Mouse (Mus musculus) heart, adult 2 months (tissue): ENCODE results near the gene Gm10719. TPM values are rescaled to one million over a fixed set of nuclear protein-coding genes. Genes with fewer than 3 reads are reported as not detected.
"Not testable (repeated sequence)": the region's sequence is repeated elsewhere in the genome, so short reads cannot be mapped to it uniquely, and the experiment has no call there.

Experiments
- DNase-seq, 2 experiments: peaks; one replicate each; pipeline ENCODE4 v3.0.0; 2021
- H3K27ac ChIP-seq: fragments of 200-600 bp; 2 replicates; pipeline ENCODE4 v1.8.1; 2022
- H3K27me3 ChIP-seq: fragments of 200-500 bp; 2 replicates; pipeline ENCODE4 v1.6.1; 2012; ENCODE audit warnings: mild to moderate bottlenecking, low read length, inconsistent platforms, mixed read lengths; ENCODE audit not compliant: control insufficient read depth, insufficient read depth
- H3K36me3 ChIP-seq: fragments of 200-500 bp; 2 replicates; pipeline ENCODE4 v1.6.1; 2012; ENCODE audit warnings: low read length, inconsistent platforms; ENCODE audit not compliant: control insufficient read depth, insufficient read depth
- H3K4me1 ChIP-seq: fragments of 200-500 bp; 2 replicates; pipeline ENCODE4 v1.6.1; 2011; ENCODE audit warnings: low read length; ENCODE audit not compliant: control insufficient read depth, insufficient read depth
- H3K4me3 ChIP-seq: fragments of 200-600 bp; 2 replicates; pipeline ENCODE4 v1.8.1; 2022
- H3K79me2 ChIP-seq: fragments of 200-500 bp; replicated peaks from 2 replicates; pipeline ENCODE4 v1.6.1; 2012; ENCODE audit warnings: mild to moderate bottlenecking, inconsistent platforms, low read length, moderate library complexity, mixed read lengths; ENCODE audit not compliant: control insufficient read depth, insufficient read depth
- H3K9ac ChIP-seq: fragments of 200-500 bp; 2 replicates; pipeline ENCODE4 v1.6.1; 2012; ENCODE audit warnings: low read depth, mild to moderate bottlenecking, control low read depth, inconsistent platforms, low read length, mixed read lengths
- WGBS: fragments of 180-500 bp; shearing (Covaris S2); methylation state at CpG from one replicate; pipeline ENCODE4 v1.1.7; 2018; 5-methylcytosine and 5-hydroxymethylcytosine counted together
- intact Hi-C: fragments of 180-260 bp; cut with DNase I; formaldehyde crosslinking; loops from one replicate; pipeline ENCODE4 v1.15.1; 2025
- polyA plus RNA-seq: library from polyadenylated mRNA; depleted of rRNA; stranded (reverse); fragments of >200 nt; gene quantifications from 2 replicates; pipeline ENCODE4 v1.2.3, GENCODE M21; 2012
- total RNA-seq, 2 experiments: library from RNA; stranded (reverse); gene quantifications; 2 replicates each; pipeline ENCODE4 v1.2.3; 2021

Gm10719 gene
- total and polyA plus RNA-seq, 3 experiments: not detected

DNA sequence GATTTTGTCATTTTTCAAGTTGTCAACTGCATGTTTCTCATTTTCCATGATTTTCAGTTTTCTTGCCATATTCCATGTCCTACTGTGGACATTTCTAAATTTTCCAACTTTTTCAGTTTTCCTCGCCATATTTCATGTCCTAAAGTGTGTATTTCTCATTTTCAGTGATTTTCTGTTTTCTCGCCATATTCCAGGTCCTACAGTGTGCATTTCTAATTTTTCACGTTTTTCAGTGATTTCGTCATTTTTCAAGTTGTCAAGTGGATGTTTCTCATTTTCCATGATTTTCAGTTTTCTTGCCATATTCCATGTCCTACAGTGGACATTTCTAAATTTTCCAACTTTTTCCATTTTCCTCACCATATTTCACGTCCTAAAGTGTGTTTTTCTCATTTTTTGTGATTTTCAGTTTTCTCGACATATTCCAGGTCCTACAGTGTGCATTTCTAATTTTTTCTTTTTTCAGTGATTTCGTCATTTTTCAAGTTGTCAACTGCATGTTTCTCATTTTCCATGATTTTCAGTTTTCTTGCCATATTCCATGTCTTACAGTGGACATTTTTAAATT lies 5.1 kb upstream of the Gm10719 start:
- H3K27ac ChIP-seq, intact Hi-C loops, DNase-seq, H3K4me1 ChIP-seq, H3K9ac ChIP-seq, H3K4me3 ChIP-seq, H3K27me3 ChIP-seq, H3K36me3 ChIP-seq, H3K79me2 ChIP-seq: not testable (repeated sequence)
- 82% methylated on average over 3 of the region's 7 CpGs for WGBS

DNA sequence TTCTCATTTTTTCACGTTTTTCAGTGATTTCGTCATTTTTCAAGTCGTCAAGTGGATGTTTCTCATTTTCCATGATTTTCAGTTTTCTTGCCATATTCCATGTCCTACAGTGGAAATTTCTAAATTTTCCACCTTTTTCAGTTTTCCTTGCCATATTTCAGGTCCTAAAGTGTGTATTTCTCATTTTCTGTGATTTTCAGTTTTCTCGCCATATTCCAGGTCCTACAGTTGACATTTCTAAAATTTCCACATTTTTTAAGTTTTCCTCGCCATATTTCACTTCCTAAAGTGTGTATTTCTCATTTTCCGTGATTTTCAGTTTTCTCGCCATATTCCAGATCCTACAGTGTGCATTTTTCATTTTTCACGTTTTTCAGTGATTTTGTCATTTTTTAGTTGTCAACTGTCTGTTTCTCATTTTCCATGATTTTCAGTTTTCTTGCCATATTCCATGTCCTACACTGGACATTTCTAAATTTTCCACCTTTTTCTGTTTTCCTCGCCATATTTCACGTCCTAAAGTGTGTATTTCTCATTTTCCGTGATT lies 4.4 kb upstream of the Gm10719 start, which contains the start of gene Gm10721:
Gene Gm10721 (plus strand): TSS at position 408 of the 547 bp plus-strand sequence.
- intact Hi-C loops, H3K27me3 ChIP-seq, H3K4me3 ChIP-seq, H3K79me2 ChIP-seq, H3K27ac ChIP-seq, H3K36me3 ChIP-seq, H3K9ac ChIP-seq, H3K4me1 ChIP-seq, DNase-seq: not testable (repeated sequence)
- WGBS: no CpG with 5 or more reads among the region's 11 CpGs

DNA sequence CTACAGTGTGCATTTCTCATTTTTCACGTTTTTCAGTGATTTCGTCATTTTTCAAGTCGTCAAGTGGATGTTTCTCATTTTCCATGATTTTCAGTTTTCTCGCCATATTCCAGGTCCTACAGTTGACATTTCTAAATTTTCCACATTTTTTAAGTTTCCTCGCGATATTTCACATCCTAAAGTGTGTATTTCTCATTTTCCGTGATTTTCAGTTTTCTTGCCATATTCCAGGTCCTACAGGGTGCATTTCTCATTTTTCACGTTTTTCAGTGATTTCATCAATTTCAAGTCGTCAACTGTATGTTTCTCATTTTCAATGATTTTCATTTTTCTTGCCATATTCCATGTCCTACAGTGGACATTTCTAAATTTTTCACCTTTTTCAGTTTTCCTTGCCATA lies 1.9 kb upstream of the Gm10719 start, which contains the start of gene Gm10720:
Gene Gm10720 (plus strand): TSS at position 301 of the 400 bp plus-strand sequence.
- H3K9ac ChIP-seq, H3K27me3 ChIP-seq, H3K79me2 ChIP-seq, intact Hi-C loops, DNase-seq, H3K36me3 ChIP-seq, H3K4me1 ChIP-seq, H3K27ac ChIP-seq, H3K4me3 ChIP-seq: not testable (repeated sequence)
- 63% methylated on average over 5 of the region's 9 CpGs for WGBS

DNA sequence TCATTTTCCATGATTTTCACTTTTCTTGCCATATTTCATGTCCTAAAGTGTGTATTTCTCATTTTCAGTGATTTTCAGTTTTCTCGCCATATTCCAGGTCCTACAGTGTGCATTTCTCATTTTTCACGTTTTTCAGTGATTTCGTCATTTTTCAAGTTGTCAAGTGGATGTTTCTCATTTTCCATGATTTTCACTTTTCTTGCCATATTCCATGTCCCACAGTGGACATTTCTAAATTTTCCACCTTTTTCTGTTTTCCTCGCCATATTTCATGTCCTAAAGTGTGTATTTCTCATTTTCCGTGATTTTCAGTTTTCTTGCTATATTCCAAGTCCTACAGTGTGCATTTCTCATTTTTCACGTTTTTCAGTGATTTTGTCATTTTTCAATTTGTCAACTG lies 1.3 kb upstream of the Gm10719 start:
- H3K79me2 ChIP-seq, DNase-seq, H3K4me3 ChIP-seq, H3K36me3 ChIP-seq, H3K27me3 ChIP-seq, H3K4me1 ChIP-seq, H3K9ac ChIP-seq, intact Hi-C loops, H3K27ac ChIP-seq: not testable (repeated sequence)
- WGBS: 72% methylated on average over 6 of the region's 6 CpGs

DNA sequence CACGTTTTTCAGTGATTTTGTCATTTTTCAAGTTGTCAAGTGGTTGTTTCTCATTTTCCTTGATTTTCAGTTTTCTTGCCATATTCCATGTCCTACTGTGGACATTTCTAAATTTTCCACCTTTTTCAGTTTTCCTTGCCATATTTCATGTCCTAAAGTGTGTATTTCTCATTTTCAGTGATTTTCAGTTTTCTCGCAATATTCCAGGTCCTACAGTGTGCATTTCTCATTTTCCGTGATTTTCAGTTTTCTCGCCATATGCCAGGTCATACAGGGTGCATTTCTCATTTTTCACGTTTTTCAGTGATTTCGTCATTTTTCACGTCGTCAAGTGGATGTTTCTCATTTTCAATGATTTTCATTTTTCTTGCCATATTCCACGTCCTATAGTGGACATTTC lies 1.7 kb downstream of the Gm10719 start:
- H3K4me1 ChIP-seq, H3K36me3 ChIP-seq, intact Hi-C loops, DNase-seq, H3K9ac ChIP-seq, H3K27me3 ChIP-seq, H3K4me3 ChIP-seq, H3K27ac ChIP-seq, H3K79me2 ChIP-seq: not testable (repeated sequence)
- WGBS: 63% methylated on average over 9 of the region's 9 CpGs

DNA sequence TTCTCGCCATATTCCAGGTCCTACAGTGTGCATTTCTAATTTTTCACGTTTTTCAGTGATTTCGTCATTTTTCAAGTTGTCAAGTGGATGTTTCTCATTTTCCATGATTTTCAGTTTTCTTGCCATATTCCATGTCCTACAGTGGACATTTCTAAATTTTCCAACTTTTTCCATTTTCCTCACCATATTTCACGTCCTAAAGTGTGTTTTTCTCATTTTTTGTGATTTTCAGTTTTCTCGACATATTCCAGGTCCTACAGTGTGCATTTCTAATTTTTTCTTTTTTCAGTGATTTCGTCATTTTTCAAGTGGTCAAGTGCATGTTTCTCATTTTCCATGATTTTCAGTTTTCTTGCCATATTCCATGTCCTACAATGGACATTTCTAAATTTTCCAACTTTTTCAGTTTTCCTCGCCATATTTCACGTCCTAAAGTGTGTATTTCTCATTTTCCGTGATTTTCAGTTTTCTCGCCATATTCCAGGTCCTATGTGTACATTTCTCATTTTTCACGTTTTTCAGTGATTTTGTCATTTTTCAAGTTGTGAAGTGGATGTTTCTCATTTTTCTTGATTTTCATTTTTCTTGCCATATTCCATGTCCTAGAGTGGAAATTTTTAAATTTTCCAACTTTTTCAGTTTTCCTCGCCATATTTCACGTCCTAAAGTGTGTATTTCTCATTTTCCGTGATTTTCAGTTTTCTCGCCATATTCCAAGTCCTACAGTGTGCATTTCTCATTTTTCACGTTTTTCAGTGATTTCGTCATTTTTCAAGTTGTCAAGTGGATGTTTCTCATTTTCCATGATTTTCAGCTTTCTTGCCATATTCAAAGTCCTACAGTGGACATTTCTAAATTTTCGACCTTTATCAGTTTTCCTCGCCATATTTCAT lies 2.9 kb downstream of the Gm10719 start:
- H3K27me3 ChIP-seq, H3K4me1 ChIP-seq, H3K79me2 ChIP-seq, H3K27ac ChIP-seq, H3K4me3 ChIP-seq, intact Hi-C loops, H3K9ac ChIP-seq, H3K36me3 ChIP-seq: not testable (repeated sequence)
- WGBS: 78% methylated on average over 17 of the region's 19 CpGs
- DNase-seq: peak in 1 of 2 experiments; percentile 4

DNA sequence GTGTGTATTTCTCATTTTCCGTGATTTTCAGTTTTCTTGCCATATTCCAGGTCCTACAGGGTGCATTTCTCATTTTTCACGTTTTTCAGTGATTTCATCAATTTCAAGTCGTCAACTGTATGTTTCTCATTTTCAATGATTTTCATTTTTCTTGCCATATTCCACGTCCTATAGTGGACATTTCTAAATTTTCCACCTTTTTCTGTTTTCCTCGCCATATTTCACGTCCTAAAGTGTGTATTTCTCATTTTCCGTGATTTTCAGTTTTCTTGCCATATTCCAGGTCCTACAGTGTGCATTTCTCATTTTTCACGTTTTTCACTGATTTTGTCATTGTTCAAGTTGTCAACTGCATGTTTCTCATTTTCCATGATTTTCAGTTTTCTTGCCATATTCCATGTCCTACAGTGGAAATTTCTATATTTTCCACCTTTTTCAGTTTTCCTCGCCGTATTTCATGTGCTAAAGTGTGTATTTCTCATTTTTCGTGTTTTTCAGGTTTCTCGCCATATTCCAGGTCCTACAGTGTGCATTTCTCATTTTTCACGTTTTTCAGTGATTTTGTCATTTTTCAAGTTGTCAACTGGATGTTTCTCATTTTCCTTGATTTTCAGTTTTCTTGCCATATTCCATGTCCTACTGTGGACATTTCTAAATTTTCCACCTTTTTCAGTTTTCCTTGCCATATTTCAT lies 5.3 kb downstream of the Gm10719 start:
- H3K27me3 ChIP-seq, H3K79me2 ChIP-seq, H3K36me3 ChIP-seq, intact Hi-C loops, H3K4me1 ChIP-seq, H3K4me3 ChIP-seq, H3K9ac ChIP-seq, H3K27ac ChIP-seq: not testable (repeated sequence)
- 73% methylated on average over 11 of the region's 13 CpGs for WGBS
- peak in 1 of 2 experiments; percentile 16 for DNase-seq

DNA sequence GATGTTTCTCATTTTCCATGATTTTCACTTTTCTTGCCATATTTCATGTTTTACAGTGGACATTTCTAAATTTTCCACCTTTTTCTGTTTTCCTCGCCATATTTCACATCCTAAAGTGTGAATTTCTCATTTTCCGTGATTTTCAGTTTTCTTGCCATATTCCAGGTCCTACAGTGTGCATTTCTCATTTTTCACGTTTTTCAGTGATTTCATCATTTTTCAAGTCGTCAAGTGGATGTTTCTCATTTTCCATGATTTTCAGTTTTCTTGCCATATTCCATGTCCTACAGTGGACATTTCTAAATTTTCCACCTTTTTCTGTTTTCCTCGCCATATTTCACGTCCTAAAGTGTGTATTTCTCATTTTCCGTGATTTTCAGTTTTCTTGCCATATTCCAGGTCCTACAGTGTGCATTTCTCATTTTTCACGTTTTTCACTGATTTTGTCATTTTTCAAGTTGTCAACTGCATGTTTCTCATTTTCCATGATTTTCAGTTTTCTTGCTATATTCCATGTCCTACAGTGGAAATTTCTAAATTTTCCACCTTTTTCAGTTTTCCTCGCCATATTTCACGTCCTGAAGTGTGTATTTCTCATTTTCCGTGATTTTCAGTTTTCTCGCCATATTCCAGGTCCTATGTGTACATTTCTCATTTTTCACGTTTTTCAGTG lies 6.2 kb downstream of the Gm10719 start, which contains the start of gene Gm10718:
Gene Gm10718 (plus strand): TSS at position 236 of the 673 bp plus-strand sequence.
- DNase-seq, H3K9ac ChIP-seq, H3K79me2 ChIP-seq, H3K4me3 ChIP-seq, intact Hi-C loops, H3K4me1 ChIP-seq, H3K27me3 ChIP-seq, H3K36me3 ChIP-seq, H3K27ac ChIP-seq: not testable (repeated sequence)
- WGBS: 74% methylated on average over 12 of the region's 13 CpGs
